Mouse (Mus musculus) heart, adult 2 months (tissue): ENCODE results near the gene Dnah3. TPM values are rescaled to one million over a fixed set of nuclear protein-coding genes. Genes with fewer than 3 reads are reported as not detected.
A peak's percentile ranks its signal among the peaks of the same experiment; 100 is the strongest.

Experiments
- DNase-seq, 2 experiments: peaks; one replicate each; pipeline ENCODE4 v3.0.0; 2021
- H3K27ac ChIP-seq: fragments of 200-600 bp; 2 replicates; pipeline ENCODE4 v1.8.1; 2022
- H3K27me3 ChIP-seq: fragments of 200-500 bp; 2 replicates; pipeline ENCODE4 v1.6.1; 2012; ENCODE audit warnings: mild to moderate bottlenecking, low read length, inconsistent platforms, mixed read lengths; ENCODE audit not compliant: control insufficient read depth, insufficient read depth
- H3K36me3 ChIP-seq: fragments of 200-500 bp; 2 replicates; pipeline ENCODE4 v1.6.1; 2012; ENCODE audit warnings: low read length, inconsistent platforms; ENCODE audit not compliant: control insufficient read depth, insufficient read depth
- H3K4me1 ChIP-seq: fragments of 200-500 bp; 2 replicates; pipeline ENCODE4 v1.6.1; 2011; ENCODE audit warnings: low read length; ENCODE audit not compliant: control insufficient read depth, insufficient read depth
- H3K4me3 ChIP-seq: fragments of 200-600 bp; 2 replicates; pipeline ENCODE4 v1.8.1; 2022
- H3K79me2 ChIP-seq: fragments of 200-500 bp; replicated peaks from 2 replicates; pipeline ENCODE4 v1.6.1; 2012; ENCODE audit warnings: mild to moderate bottlenecking, inconsistent platforms, low read length, moderate library complexity, mixed read lengths; ENCODE audit not compliant: control insufficient read depth, insufficient read depth
- H3K9ac ChIP-seq: fragments of 200-500 bp; 2 replicates; pipeline ENCODE4 v1.6.1; 2012; ENCODE audit warnings: low read depth, mild to moderate bottlenecking, control low read depth, inconsistent platforms, low read length, mixed read lengths
- CTCF ChIP-seq: fragments of 200-600 bp; IDR thresholded peaks from 2 replicates; pipeline ENCODE4 v1.8.1; 2022; ENCODE audit warnings: antibody characterized with exemption, mild to moderate bottlenecking, moderate library complexity
- EP300 ChIP-seq: fragments of 200-500 bp; IDR thresholded peaks from 2 replicates; pipeline ENCODE4 v1.6.1; 2011; ENCODE audit warnings: low read depth, low read length, control low read depth; ENCODE audit not compliant: insufficient read depth
- POLR2A ChIP-seq: fragments of 200-500 bp; IDR thresholded peaks from 2 replicates; pipeline ENCODE4 v1.6.1; 2011; ENCODE audit warnings: mild to moderate bottlenecking, low read depth, low read length, control low read depth; ENCODE audit not compliant: insufficient read depth
- WGBS: fragments of 180-500 bp; shearing (Covaris S2); methylation state at CpG from one replicate; pipeline ENCODE4 v1.1.7; 2018; 5-methylcytosine and 5-hydroxymethylcytosine counted together
- intact Hi-C: fragments of 180-260 bp; cut with DNase I; formaldehyde crosslinking; loops from one replicate; pipeline ENCODE4 v1.15.1; 2025
- polyA plus RNA-seq: library from polyadenylated mRNA; depleted of rRNA; stranded (reverse); fragments of >200 nt; gene quantifications from 2 replicates; pipeline ENCODE4 v1.2.3, GENCODE M21; 2012
- total RNA-seq, 2 experiments: library from RNA; stranded (reverse); gene quantifications; 2 replicates each; pipeline ENCODE4 v1.2.3; 2021

The Dnah3 gene
- total and polyA plus RNA-seq, 3 experiments: 0.59 TPM; not detected in 2

GRCm38 (mm10) chr7:119941569-119941968, 153.5 kb downstream of the Dnah3 start:
- H3K4me3 ChIP-seq: no peak overlapping the region
- H3K27ac ChIP-seq: peak overlapping the region; percentile 67
- DNase-seq: peak; percentile 55 to 71
- TF ChIP-seq EP300: no peak
- TF ChIP-seq POLR2A: no peak
- TF ChIP-seq CTCF: no peak
- no peaks in the 10 kb centered on the region for H3K36me3 ChIP-seq
- 45% methylated on average over 2 of the region's 2 CpGs for WGBS
- intact Hi-C loops: no loop called here
- no peak overlapping the region for H3K9ac ChIP-seq
- H3K79me2 ChIP-seq: no peaks in the 10 kb centered on the region
- peaks cover 5% of the 10 kb centered on the region for H3K4me1 ChIP-seq
- H3K27me3 ChIP-seq: no peaks in the 10 kb centered on the region

GRCm38 (mm10) chr7:119937036-119937435, 158.0 kb downstream of the Dnah3 start:
- H3K79me2 ChIP-seq: no peaks in the 10 kb centered on the region
- H3K4me1 ChIP-seq: peaks cover 5% of the 10 kb centered on the region
- no peak overlapping the region for H3K4me3 ChIP-seq
- DNase-seq: no peak
- 56% methylated on average over 5 of the region's 5 CpGs for WGBS
- H3K27me3 ChIP-seq: no peaks in the 10 kb centered on the region
- TF ChIP-seq EP300 (no peak), CTCF (no peak), POLR2A (no peak)
- H3K27ac ChIP-seq: no peak overlapping the region
- H3K9ac ChIP-seq: no peak overlapping the region
- no peaks in the 10 kb centered on the region for H3K36me3 ChIP-seq
- intact Hi-C loops: no loop called here

GRCm38 (mm10) chr7:119936321-119936720, 158.8 kb downstream of the Dnah3 start:
- H3K4me1 ChIP-seq: peaks cover 4% of the 10 kb centered on the region
- H3K9ac ChIP-seq: no peak overlapping the region
- H3K36me3 ChIP-seq: no peaks in the 10 kb centered on the region
- no peak for DNase-seq
- intact Hi-C loops: no loop called here
- no peak overlapping the region for H3K4me3 ChIP-seq
- H3K27me3 ChIP-seq: no peaks in the 10 kb centered on the region
- no peaks in the 10 kb centered on the region for H3K79me2 ChIP-seq
- no peak overlapping the region for H3K27ac ChIP-seq
- no peak for TF ChIP-seq EP300

- no peaks in the 10 kb centered on the region for H3K36me3 ChIP-seq
- H3K9ac ChIP-seq: no peak overlapping the region
- TF ChIP-seq CTCF (no peak), POLR2A (no peak), EP300 (no peak)
- H3K4me3 ChIP-seq: no peak overlapping the region
- intact Hi-C loops: no loop called here
- no peaks in the 10 kb centered on the region for H3K79me2 ChIP-seq
- H3K4me1 ChIP-seq: no peaks in the 10 kb centered on the region
- DNase-seq: no peak
- no peaks in the 10 kb centered on the region for H3K27me3 ChIP-seq
- H3K27ac ChIP-seq: no peak overlapping the region
- 32% methylated on average over 2 of the region's 2 CpGs for WGBS
These were observed 166.2 kb downstream of the Dnah3 start for GRCm38 (mm10) chr7:119928783-119929440.

GRCm38 (mm10) chr7:119921054-119921453, 174.0 kb downstream of the Dnah3 start:
- no peaks in the 10 kb centered on the region for H3K4me1 ChIP-seq
- intact Hi-C loops: no loop called here
- H3K27me3 ChIP-seq: no peaks in the 10 kb centered on the region
- H3K27ac ChIP-seq: 0 out of 2 replicates have a peak overlapping the region, but pooled peaks have one; percentile 3
- no peak overlapping the region for H3K9ac ChIP-seq
- H3K4me3 ChIP-seq: no peak overlapping the region
- no peaks in the 10 kb centered on the region for H3K79me2 ChIP-seq
- TF ChIP-seq EP300 (no peak), POLR2A (no peak), CTCF (no peak)
- no peaks in the 10 kb centered on the region; the same call in 1 of the 2 replicates for H3K36me3 ChIP-seq
- 59% methylated on average over 4 of the region's 4 CpGs for WGBS
- DNase-seq: no peak

- no peak for DNase-seq
- no peaks in the 10 kb centered on the region for H3K27me3 ChIP-seq
- no peaks in the 10 kb centered on the region for H3K79me2 ChIP-seq
- TF ChIP-seq EP300 (no peak), CTCF (no peak), POLR2A (no peak)
- 5% methylated on average over 2 of the region's 2 CpGs for WGBS
- 0 out of 2 replicates have a peak overlapping the region, but pooled peaks have one; percentile 3 for H3K27ac ChIP-seq
- no peak overlapping the region for H3K4me3 ChIP-seq
- H3K9ac ChIP-seq: no peak overlapping the region
- intact Hi-C loops: no loop called here
- no peaks in the 10 kb centered on the region for H3K4me1 ChIP-seq
- no peaks in the 10 kb centered on the region; the same call in 1 of the 2 replicates for H3K36me3 ChIP-seq
These were observed 174.6 kb downstream of the Dnah3 start for GRCm38 (mm10) chr7:119920457-119920856.
